Mouse (Mus musculus) liver, embryonic 14.5 days (tissue): Measurements from ENCODE around the gene Gm10643.

Experiments used
- CTCF ChIP-seq: IDR thresholded peaks from 2 replicates; pipeline ENCODE4 v1.5.1; 2016; ENCODE audit warnings: antibody characterized with exemption, low read depth, control low read depth
- EP300 ChIP-seq: IDR thresholded peaks from 2 replicates; pipeline ENCODE4 v1.6.1; 2016; ENCODE audit warnings: antibody characterized with exemption, low read depth

GRCm38 (mm10) chr8:84072321-84072720 lies 7.4 kb upstream of the Gm10643 start:
- TF ChIP-seq EP300, result no peak
- no peak for TF ChIP-seq CTCF
